Mouse (Mus musculus): ENCODE results near the gene Defb18.
"Not testable (repeated sequence)": the region's sequence is repeated elsewhere in the genome, so short reads cannot be mapped to it uniquely, and the experiment has no call there.

The Defb18 gene

GRCm38 (mm10) chr1:18237343-18237742 is at the start of gene Defb18:
Gene Defb18 (minus strand): TSS chr1:18237443.
- DNase-seq = no peak

- no peak for DNase-seq
These were observed 33.9 kb upstream of the Defb18 start for GRCm38 (mm10) chr1:18271095-18271494.

- DNase-seq = no peak
These were observed 31.6 kb upstream of the Defb18 start for GRCm38 (mm10) chr1:18268845-18269244.

- no peak for DNase-seq
These were observed 27.8 kb upstream of the Defb18 start, which contains the start of gene Defb41 for GRCm38 (mm10) chr1:18265038-18265437. Gene Defb41 (minus strand): TSS chr1:18265138.

GRCm38 (mm10) chr1:18245801-18246580 is 8.7 kb upstream of the Defb18 start:
- DNase-seq = not testable (repeated sequence)

- no peak for DNase-seq
These were observed 13.8 kb downstream of the Defb18 start for GRCm38 (mm10) chr1:18223385-18223945.

DNA sequence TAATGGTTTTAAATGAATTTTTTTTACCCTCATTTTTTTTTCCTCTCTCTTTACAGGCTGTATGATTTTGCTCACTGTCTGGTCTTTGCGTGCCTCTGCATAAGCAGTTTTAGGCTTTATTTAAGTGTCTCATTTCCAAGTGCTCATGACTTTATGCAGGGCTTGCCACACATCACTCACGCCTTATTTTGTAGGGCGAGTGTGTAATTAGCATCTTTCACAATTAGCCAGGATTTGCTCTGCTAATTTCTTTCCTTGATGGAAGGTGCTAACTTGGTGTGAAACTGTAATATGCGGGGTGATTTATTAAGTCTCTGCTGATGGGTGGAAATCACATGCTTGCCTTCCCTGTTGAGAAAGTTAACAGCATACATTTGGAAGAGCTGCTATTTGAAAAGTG is 45.5 kb downstream of the Defb18 start:
- no peak for DNase-seq

DNA sequence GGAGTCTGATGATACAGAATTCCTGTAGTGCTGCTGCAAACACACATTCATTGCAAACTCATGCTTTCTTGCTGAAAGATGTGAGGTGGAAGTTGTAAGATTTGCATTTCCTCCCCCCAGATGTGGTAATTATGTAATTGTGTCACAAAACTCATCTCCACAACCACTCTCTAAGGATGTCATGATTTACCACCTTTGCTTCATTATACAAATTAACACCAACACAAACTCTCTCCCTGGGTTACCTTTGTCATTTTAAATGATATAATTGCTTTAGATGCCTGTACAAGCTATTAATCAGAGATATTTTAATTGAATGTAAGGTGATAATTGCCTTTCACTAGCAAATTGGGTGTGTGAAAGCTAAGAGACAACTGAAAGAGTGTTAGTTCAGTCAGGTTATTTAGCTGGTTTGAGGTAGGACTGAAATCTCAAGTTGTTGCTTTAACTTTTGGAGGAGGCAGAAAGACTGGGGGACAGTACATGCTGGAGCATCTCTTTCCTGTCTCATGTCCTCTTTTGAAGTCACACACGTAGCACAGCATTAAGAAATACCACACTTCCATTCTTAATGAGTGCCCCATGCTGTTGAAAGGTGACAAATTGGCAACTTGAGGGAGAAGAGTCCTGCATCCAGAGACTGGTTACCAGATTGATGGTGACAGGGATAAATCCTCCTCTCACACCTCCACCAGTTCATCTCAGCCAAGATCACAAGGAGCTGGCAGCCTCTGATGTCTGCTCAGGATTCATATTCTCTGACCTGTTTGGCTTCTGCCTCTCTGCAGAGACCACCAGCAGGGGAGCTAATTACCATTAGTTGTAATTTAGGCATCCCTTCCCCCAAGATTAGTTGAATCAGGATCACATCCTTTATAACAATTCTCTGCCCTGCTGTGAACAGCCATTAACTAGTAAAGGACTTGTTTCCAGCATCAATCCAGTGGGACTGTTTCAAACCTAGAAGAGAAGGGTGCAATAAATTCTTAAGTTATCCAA is 46.2 kb downstream of the Defb18 start:
- DNase-seq = no peak
